Mouse (Mus musculus): Measurements from ENCODE around the gene S100a7a. TPM values are rescaled to one million over a fixed set of nuclear protein-coding genes. Genes with fewer than 3 reads are reported as not detected.

S100a7a gene
- polyA plus RNA-seq, 2 experiments, result not detected

- Histone ChIP-seq H3K27me3 (ENCODE audit: control insufficient read depth, insufficient read depth, low read length) (no peaks in the 10 kb centered on the region), H3K4me1 (replicated peaks; ENCODE audit: control insufficient read depth in 2 of 2, insufficient read depth in 2 of 2, low read length in 1 of 2) (no peaks in the 10 kb centered on the region), H3K9ac (replicated peaks) (no peak overlapping the region), H3K4me3 (ENCODE audit: insufficient read depth in 1 of 2, low read depth in 2 of 2, low read length in 2 of 2) (no peak overlapping the region), H3K36me3 (replicated peaks; ENCODE audit: control insufficient read depth, insufficient read depth, low read depth) (no peaks in the 10 kb centered on the region), H3K4me2 (ENCODE audit: low read depth) (no peak overlapping the region), H3K27ac (no peak overlapping the region), H3K9me3 (ENCODE audit: control insufficient read depth, low read length) (no peaks in the 10 kb centered on the region)
- WGBS (ENCODE audit: insufficient replicate concordance), result 43% methylated on average over 2 of the region's 2 CpGs
- ATAC-seq (ENCODE audit: insufficient read depth) (no peak), DNase-seq (ENCODE audit: low read depth in 3 of 3, low spot score in 3 of 3) (no peak)
- TF ChIP-seq EP300 (IDR thresholded peaks at IDR 0.05; ENCODE audit: low read depth) (no peak), CTCF (IDR thresholded peaks at IDR 0.05; ENCODE audit: low read depth) (peak; percentile 56)
Observed at GRCm38 (mm10) chr3:90664219-90664618, 10.4 kb downstream of the S100a7a start.

- WGBS (ENCODE audit: insufficient replicate concordance), result 46% methylated on average over 8 of the region's 8 CpGs
- TF ChIP-seq CTCF (IDR thresholded peaks at IDR 0.05; ENCODE audit: low read depth), result no peak
- no peak for TF ChIP-seq EP300 (IDR thresholded peaks at IDR 0.05; ENCODE audit: low read depth)
- H3K27ac ChIP-seq, result no peak within 1 kb of the TSS
- no peaks in the 10 kb centered on the region for H3K36me3 ChIP-seq (replicated peaks; ENCODE audit: control insufficient read depth, insufficient read depth, low read depth)
- H3K9me3 ChIP-seq (ENCODE audit: control insufficient read depth, low read length), result no peaks in the 10 kb centered on the region
- H3K4me3 ChIP-seq (ENCODE audit: insufficient read depth in 1 of 2, low read depth in 2 of 2, low read length in 2 of 2), result no peak within 1 kb of the TSS; a peak in 1 of 4 replicates
- no peaks in the 10 kb centered on the region for H3K27me3 ChIP-seq (ENCODE audit: control insufficient read depth, insufficient read depth, low read length)
- ATAC-seq (ENCODE audit: insufficient read depth), result no peak
- no peaks in the 10 kb centered on the region for H3K4me1 ChIP-seq (replicated peaks; ENCODE audit: control insufficient read depth in 2 of 2, insufficient read depth in 2 of 2, low read length in 1 of 2)
- DNase-seq (ENCODE audit: low read depth in 3 of 3, low spot score in 3 of 3), result no peak
- no peak within 1 kb of the TSS for H3K4me2 ChIP-seq (ENCODE audit: low read depth)
- H3K9ac ChIP-seq (replicated peaks), result no peak within 1 kb of the TSS
Observed at GRCm38 (mm10) chr3:90668846-90669245, 15.0 kb downstream of the S100a7a start, which contains the start of gene S100a8. S100a8 (plus strand) TSS chr3:90668978.

GRCm38 (mm10) chr3:90678656-90679055 lies 24.8 kb downstream of the S100a7a start:
- no peak overlapping the region for H3K9ac ChIP-seq (replicated peaks)
- 7% methylated on average over 3 of the region's 3 CpGs for WGBS (ENCODE audit: insufficient replicate concordance)
- no peaks in the 10 kb centered on the region for H3K36me3 ChIP-seq (replicated peaks; ENCODE audit: control insufficient read depth, insufficient read depth, low read depth)
- no peak for DNase-seq (ENCODE audit: low read depth in 3 of 3, low spot score in 3 of 3)
- no peaks in the 10 kb centered on the region for H3K27me3 ChIP-seq (ENCODE audit: control insufficient read depth, insufficient read depth, low read length)
- no peak overlapping the region for H3K27ac ChIP-seq
- ATAC-seq (ENCODE audit: insufficient read depth), result no peak
- H3K4me3 ChIP-seq (ENCODE audit: insufficient read depth in 1 of 2, low read depth in 2 of 2, low read length in 2 of 2), result no peak overlapping the region
- H3K4me1 ChIP-seq (replicated peaks; ENCODE audit: control insufficient read depth in 2 of 2, insufficient read depth in 2 of 2, low read length in 1 of 2), result no peaks in the 10 kb centered on the region
- TF ChIP-seq CTCF (IDR thresholded peaks at IDR 0.05; ENCODE audit: low read depth) (no peak), EP300 (IDR thresholded peaks at IDR 0.05; ENCODE audit: low read depth) (no peak)
- H3K9me3 ChIP-seq (ENCODE audit: control insufficient read depth, low read length), result no peaks in the 10 kb centered on the region
- H3K4me2 ChIP-seq (ENCODE audit: low read depth), result no peak overlapping the region

GRCm38 (mm10) chr3:90683929-90684328 lies 30.1 kb downstream of the S100a7a start:
- Histone ChIP-seq H3K9ac (replicated peaks) (no peak overlapping the region), H3K4me2 (ENCODE audit: low read depth) (no peak overlapping the region), H3K9me3 (ENCODE audit: control insufficient read depth, low read length) (no peaks in the 10 kb centered on the region), H3K27ac (no peak overlapping the region), H3K4me1 (replicated peaks; ENCODE audit: control insufficient read depth in 2 of 2, insufficient read depth in 2 of 2, low read length in 1 of 2) (no peaks in the 10 kb centered on the region), H3K36me3 (replicated peaks; ENCODE audit: control insufficient read depth, insufficient read depth, low read depth) (no peaks in the 10 kb centered on the region), H3K4me3 (ENCODE audit: insufficient read depth in 1 of 2, low read depth in 2 of 2, low read length in 2 of 2) (no peak overlapping the region), H3K27me3 (ENCODE audit: control insufficient read depth, insufficient read depth, low read length) (no peaks in the 10 kb centered on the region)
- 70% methylated on average over 3 of the region's 3 CpGs for WGBS (ENCODE audit: insufficient replicate concordance)
- DNase-seq (ENCODE audit: low read depth in 3 of 3, low spot score in 3 of 3), result no peak
- TF ChIP-seq CTCF (IDR thresholded peaks at IDR 0.05; ENCODE audit: low read depth), result no peak
- no peak for ATAC-seq (ENCODE audit: insufficient read depth)

- Histone ChIP-seq H3K9ac (replicated peaks) (no peak overlapping the region), H3K4me1 (replicated peaks; ENCODE audit: control insufficient read depth in 2 of 2, insufficient read depth in 2 of 2, low read length in 1 of 2) (no peaks in the 10 kb centered on the region), H3K4me2 (ENCODE audit: low read depth) (no peak overlapping the region), H3K4me3 (ENCODE audit: insufficient read depth in 1 of 2, low read depth in 2 of 2, low read length in 2 of 2) (no peak overlapping the region), H3K36me3 (replicated peaks; ENCODE audit: control insufficient read depth, insufficient read depth, low read depth) (no peaks in the 10 kb centered on the region), H3K27ac (no peak overlapping the region), H3K27me3 (ENCODE audit: control insufficient read depth, insufficient read depth, low read length) (no peaks in the 10 kb centered on the region), H3K9me3 (ENCODE audit: control insufficient read depth, low read length) (no peaks in the 10 kb centered on the region)
- ATAC-seq (ENCODE audit: insufficient read depth) (no peak), DNase-seq (ENCODE audit: low read depth in 3 of 3, low spot score in 3 of 3) (no peak)
- WGBS (ENCODE audit: insufficient replicate concordance), result 43% methylated on average over 2 of the region's 2 CpGs
- TF ChIP-seq CTCF (IDR thresholded peaks at IDR 0.05; ENCODE audit: low read depth) (no peak), EP300 (IDR thresholded peaks at IDR 0.05; ENCODE audit: low read depth) (no peak)
Observed at GRCm38 (mm10) chr3:90686835-90687234, 33.0 kb downstream of the S100a7a start.
